Mouse (Mus musculus): ENCODE results near the gene Ly6g6e. TPM values are rescaled to one million over a fixed set of nuclear protein-coding genes. Genes with fewer than 3 reads are reported as not detected.
A peak's percentile ranks its signal among the peaks of the same experiment; 100 is the strongest.

Ly6g6e gene
- polyA plus RNA-seq, 1 experiment from 2014 or later: 0.23 TPM

- peak overlapping the region; percentile 76 for H3K4me2 ChIP-seq
- H3K27ac ChIP-seq: no peak overlapping the region
- 19% methylated on average over 10 of the region's 10 CpGs for whole genome bisulfite sequencing (ENCODE audit: insufficient replicate concordance)
- H3K9me3 ChIP-seq (replicated peaks): no peaks in the 10 kb centered on the region
- H3K9ac ChIP-seq: no peak overlapping the region
- no peak for ATAC-seq
- H3K4me1 ChIP-seq: peaks cover 52% of the 10 kb centered on the region
- H3K36me3 ChIP-seq: peaks cover 12% of the 10 kb centered on the region; the same call in 1 of the 2 replicates
- H3K27me3 ChIP-seq (replicated peaks): peaks cover 77% of the 10 kb centered on the region
- H3K4me3 ChIP-seq: peak overlapping the region; percentile 50
Measured at GRCm38 (mm10) chr17:35064378-35064877, 12.3 kb upstream of the Ly6g6e start.

DNA sequence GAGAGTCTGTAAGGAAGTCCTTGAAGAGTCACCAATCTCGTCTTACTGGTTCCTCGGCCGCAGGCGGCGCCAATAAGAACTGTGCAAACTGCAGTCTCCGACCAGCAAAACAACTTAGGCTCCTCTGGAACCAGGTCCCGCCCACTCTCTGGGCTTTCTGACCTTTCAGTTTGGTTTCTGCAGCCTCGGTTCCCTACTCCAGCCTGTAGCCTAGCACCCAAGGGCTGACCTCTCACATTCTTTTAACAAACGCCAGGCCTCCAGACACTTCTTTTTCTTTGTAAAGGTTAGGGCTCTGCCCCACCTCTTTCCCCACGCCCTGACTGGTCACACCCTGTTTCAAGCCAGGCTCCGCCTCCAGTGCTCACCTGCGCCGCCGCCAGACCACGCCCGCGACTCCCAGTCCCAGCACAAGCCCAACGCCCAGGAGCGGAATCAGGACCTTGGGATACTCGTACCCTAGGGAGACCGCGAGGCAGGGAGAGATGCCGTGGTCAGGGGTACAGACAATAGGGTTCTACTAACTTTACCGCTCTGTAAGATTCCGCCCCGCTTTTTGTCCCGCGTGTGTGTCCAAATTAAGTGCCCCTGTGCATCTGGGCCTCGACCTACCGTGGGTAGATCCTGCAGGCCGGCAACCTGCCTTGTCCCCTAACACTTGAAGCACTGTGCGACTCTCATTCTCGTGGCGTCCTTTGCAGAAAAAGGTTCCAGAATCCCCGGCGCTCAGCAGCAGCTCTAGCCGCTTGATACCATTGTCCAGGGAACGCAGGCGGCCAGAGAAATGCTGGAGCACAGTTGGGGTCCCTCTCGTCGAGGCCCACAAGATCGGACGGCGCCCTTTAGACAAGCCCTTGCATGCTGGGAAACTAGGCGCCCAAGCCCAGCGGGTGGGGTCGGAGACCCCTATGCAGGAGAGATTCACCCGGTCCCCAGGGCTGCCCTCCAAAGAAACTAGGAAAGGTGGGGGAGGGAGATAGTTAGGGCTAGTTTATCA, 11.5 kb upstream of the Ly6g6e start, which contains the start of gene Ly6g6c:
Ly6g6c (plus strand) TSS at position 438 of the 997 bp plus-strand sequence.
- peaks cover 43% of the 10 kb centered on the region for H3K4me1 ChIP-seq
- peak within 1 kb of the TSS; percentile 76 for H3K4me2 ChIP-seq
- H3K9me3 ChIP-seq (replicated peaks): no peaks in the 10 kb centered on the region
- 2% methylated on average over 48 of the region's 48 CpGs for WGBS (ENCODE audit: insufficient replicate concordance)
- H3K27me3 ChIP-seq (replicated peaks): peaks cover 78% of the 10 kb centered on the region
- peak within 1 kb of the TSS; percentile 50 for H3K4me3 ChIP-seq
- no peak within 1 kb of the TSS; the same call in 1 of the 2 replicates for H3K27ac ChIP-seq
- peak within 1 kb of the TSS; percentile 44 for H3K9ac ChIP-seq
- ATAC-seq: peak; percentile 39
- H3K36me3 ChIP-seq: peaks cover 12% of the 10 kb centered on the region; the same call in 1 of the 2 replicates

DNA sequence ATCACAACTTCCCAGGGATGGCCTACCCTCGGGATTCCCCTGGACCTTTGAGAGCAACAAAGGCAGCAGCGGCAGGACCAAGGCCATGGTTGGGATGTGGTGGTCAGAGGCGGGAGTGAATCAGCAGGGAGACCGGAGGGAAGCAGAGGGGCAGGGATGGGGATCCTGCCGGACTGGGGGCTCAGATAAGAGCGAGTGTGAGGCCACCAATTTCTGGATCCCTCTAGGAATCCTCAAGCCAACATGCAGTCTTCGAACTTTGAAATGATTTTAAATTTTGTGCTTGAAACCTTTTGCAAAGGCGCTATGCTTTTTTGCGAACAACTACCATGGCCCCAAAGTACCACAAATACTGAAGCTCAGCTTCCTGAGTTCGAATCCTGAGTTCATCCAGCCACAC, 10.6 kb upstream of the Ly6g6e start, which contains the start of gene Mpig6b:
Mpig6b (minus strand) TSS at position 101 of the 400 bp plus-strand sequence.
- no peak for ATAC-seq
- Histone ChIP-seq H3K9me3 (replicated peaks) (no peaks in the 10 kb centered on the region), H3K27me3 (replicated peaks) (peaks cover 77% of the 10 kb centered on the region), H3K4me1 (peaks cover 35% of the 10 kb centered on the region), H3K27ac (no peak within 1 kb of the TSS; the same call in 1 of the 2 replicates), H3K4me2 (peak within 1 kb of the TSS; percentile 76), H3K9ac (peak within 1 kb of the TSS; percentile 44), H3K4me3 (peak within 1 kb of the TSS; percentile 50), H3K36me3 (peaks cover 7% of the 10 kb centered on the region; the same call in 1 of the 2 replicates)
- 34% methylated on average over 10 of the region's 10 CpGs for WGBS (ENCODE audit: insufficient replicate concordance)

DNA sequence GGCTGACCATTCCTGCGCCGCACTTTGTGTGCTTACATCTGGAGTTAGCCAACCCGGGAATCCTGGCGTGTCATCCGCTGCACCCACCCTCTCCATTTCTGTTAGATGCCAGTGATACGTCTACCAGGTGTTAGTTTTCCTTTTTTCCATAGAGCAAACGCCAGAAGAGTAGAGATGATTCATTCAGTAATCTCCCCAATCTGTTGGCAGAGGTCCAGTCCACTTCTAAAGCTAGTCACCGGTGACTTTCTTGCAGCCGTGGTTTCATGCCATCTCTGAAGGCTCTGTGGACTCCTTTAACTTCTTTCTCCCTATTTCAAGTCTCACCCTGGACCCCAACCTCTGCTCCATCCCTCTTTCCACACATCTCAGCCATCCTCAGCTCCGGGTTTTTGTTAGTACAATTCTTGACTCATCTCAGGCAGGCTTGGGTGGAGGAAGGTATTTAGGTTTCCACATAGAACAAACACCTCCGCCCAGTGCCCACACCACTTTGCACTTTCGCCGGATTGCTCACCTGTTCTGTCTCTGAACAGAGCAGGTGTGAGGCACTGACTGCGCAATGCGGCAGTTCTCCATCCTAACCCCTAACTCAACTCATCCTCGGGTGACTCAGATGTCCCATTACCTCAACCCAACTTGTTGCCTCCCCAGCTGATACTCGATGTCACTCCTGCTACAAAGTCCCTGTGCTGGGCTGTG, 8.3 kb upstream of the Ly6g6e start:
- Histone ChIP-seq H3K27me3 (replicated peaks) (peaks cover 67% of the 10 kb centered on the region), H3K9ac (no peak overlapping the region), H3K36me3 (no peaks in the 10 kb centered on the region), H3K4me1 (peaks cover 28% of the 10 kb centered on the region), H3K4me3 (no peak overlapping the region), H3K4me2 (no peak overlapping the region), H3K27ac (no peak overlapping the region), H3K9me3 (replicated peaks) (no peaks in the 10 kb centered on the region)
- 67% methylated on average over 17 of the region's 17 CpGs for WGBS (ENCODE audit: insufficient replicate concordance)
- ATAC-seq: no peak

GRCm38 (mm10) chr17:35070556-35071229, 6.0 kb upstream of the Ly6g6e start:
- H3K27me3 ChIP-seq (replicated peaks): peaks cover 58% of the 10 kb centered on the region
- no peak for ATAC-seq
- H3K4me1 ChIP-seq: peaks cover 14% of the 10 kb centered on the region
- no peak overlapping the region for H3K4me2 ChIP-seq
- no peaks in the 10 kb centered on the region for H3K36me3 ChIP-seq
- WGBS (ENCODE audit: insufficient replicate concordance): 45% methylated on average over 6 of the region's 6 CpGs
- H3K9me3 ChIP-seq (replicated peaks): no peaks in the 10 kb centered on the region
- no peak overlapping the region; the same call in 1 of the 2 replicates for H3K9ac ChIP-seq
- no peak overlapping the region for H3K27ac ChIP-seq
- H3K4me3 ChIP-seq: no peak overlapping the region

GRCm38 (mm10) chr17:35071454-35071853, 5.2 kb upstream of the Ly6g6e start:
- Histone ChIP-seq H3K36me3 (no peaks in the 10 kb centered on the region), H3K9me3 (replicated peaks) (no peaks in the 10 kb centered on the region), H3K4me3 (no peak overlapping the region), H3K27ac (no peak overlapping the region), H3K9ac (no peak overlapping the region), H3K4me2 (no peak overlapping the region), H3K4me1 (peaks cover 13% of the 10 kb centered on the region), H3K27me3 (replicated peaks) (peaks cover 54% of the 10 kb centered on the region)
- 73% methylated on average over 9 of the region's 9 CpGs for WGBS (ENCODE audit: insufficient replicate concordance)
- ATAC-seq: no peak

- H3K36me3 ChIP-seq: no peaks in the 10 kb centered on the region
- ATAC-seq: no peak
- no peak overlapping the region for H3K4me2 ChIP-seq
- H3K9ac ChIP-seq: no peak overlapping the region
- no peak overlapping the region for H3K27ac ChIP-seq
- H3K9me3 ChIP-seq (replicated peaks): no peaks in the 10 kb centered on the region
- WGBS (ENCODE audit: insufficient replicate concordance): 24% methylated on average over 17 of the region's 17 CpGs
- peaks cover 36% of the 10 kb centered on the region for H3K4me1 ChIP-seq
- no peak overlapping the region for H3K4me3 ChIP-seq
- H3K27me3 ChIP-seq (replicated peaks): peaks cover 46% of the 10 kb centered on the region
Measured at GRCm38 (mm10) chr17:35074097-35074496, 2.6 kb upstream of the Ly6g6e start.

- H3K9ac ChIP-seq: no peak overlapping the region
- no peaks in the 10 kb centered on the region for H3K9me3 ChIP-seq (replicated peaks)
- no peak for ATAC-seq
- H3K36me3 ChIP-seq: no peaks in the 10 kb centered on the region
- peak overlapping the region; percentile 30; the same call in 1 of the 2 replicates for H3K4me2 ChIP-seq
- WGBS (ENCODE audit: insufficient replicate concordance): 38% methylated on average over 2 of the region's 2 CpGs
- no peak overlapping the region for H3K4me3 ChIP-seq
- H3K27me3 ChIP-seq (replicated peaks): peaks cover 40% of the 10 kb centered on the region
- peaks cover 60% of the 10 kb centered on the region for H3K4me1 ChIP-seq
- H3K27ac ChIP-seq: 0 out of 2 replicates have a peak overlapping the region, but pooled peaks have one; percentile 2
Measured at GRCm38 (mm10) chr17:35077285-35077684, 583 bp downstream of the Ly6g6e start.

DNA sequence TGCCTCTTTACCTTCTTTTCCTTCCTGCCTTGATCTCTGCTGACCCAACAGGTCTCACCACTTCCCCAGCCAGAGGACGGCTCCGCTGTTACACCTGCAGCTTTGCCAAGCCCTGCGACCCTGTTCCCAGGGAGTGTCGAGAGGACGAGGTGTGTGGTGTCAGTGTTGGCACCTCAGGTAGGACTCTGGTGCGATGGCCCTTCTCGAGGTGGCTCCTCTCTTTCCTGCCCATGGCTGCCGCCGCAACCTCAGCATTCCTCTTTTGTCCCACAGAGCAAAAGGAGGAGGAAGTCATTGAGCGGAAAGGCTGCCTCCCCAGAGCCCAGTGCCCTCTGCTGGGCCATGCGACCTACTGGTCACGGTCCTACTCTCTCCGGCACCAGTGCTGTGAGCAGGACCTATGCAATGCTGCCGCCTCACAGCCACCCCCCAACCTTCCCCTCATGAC, 1.1 kb downstream of the Ly6g6e start, which contains the start of gene Ly6g6d:
Ly6g6d (minus strand) TSS at position 280 of the 448 bp plus-strand sequence.
- Histone ChIP-seq H3K4me3 (no peak within 1 kb of the TSS), H3K9me3 (replicated peaks) (no peaks in the 10 kb centered on the region), H3K4me1 (peaks cover 60% of the 10 kb centered on the region), H3K36me3 (no peaks in the 10 kb centered on the region), H3K27me3 (replicated peaks) (peaks cover 40% of the 10 kb centered on the region), H3K9ac (no peak within 1 kb of the TSS; the same call in 1 of the 2 replicates), H3K27ac (peak within 1 kb of the TSS; percentile 83; the same call in 1 of the 2 replicates), H3K4me2 (peak within 1 kb of the TSS; percentile 30)
- 19% methylated on average over 14 of the region's 14 CpGs for WGBS (ENCODE audit: insufficient replicate concordance)
- no peak for ATAC-seq

DNA sequence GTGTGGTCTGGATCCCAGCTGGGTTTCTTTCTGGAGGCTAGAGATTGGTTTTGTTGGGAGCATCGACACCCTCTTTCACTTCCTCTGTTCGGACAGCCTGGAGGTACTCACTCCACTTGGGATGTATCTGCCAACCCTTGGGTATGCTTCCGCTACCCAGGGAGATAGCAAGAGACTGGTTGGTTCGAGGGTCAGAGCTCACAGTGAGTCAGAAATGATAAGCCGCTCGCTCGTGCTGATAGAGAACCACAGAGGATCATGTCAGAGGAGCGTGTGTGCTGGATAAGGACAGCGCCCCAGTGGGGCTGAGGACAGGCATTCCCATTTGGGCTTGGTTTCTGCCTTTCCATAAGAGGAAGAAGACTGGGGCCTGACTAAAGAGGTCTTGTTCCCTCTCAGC, 3.1 kb downstream of the Ly6g6e start:
- peak overlapping the region; percentile 70 for H3K4me2 ChIP-seq
- ATAC-seq: peak; percentile 97

DNA sequence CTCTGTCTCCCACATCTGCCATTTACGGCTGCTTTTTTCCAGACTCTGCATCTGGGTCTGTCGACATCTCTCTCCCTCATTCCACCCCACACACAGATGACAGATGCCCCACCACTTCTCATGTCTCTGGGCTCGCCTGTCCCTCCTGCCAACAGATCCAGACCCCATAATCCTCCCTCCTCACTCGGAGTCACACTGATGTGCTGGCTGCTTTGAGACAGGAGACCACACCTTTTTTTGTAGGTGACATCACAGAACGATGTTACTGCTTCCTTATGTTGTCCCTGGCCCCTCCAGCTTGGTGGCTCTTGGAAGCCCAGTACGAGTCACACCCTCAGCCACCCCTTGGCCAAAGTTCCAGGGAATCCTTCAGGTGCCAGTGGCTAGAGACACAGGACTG, 3.5 kb downstream of the Ly6g6e start:
- peak overlapping the region; percentile 62 for H3K9ac ChIP-seq
- H3K4me2 ChIP-seq: peak overlapping the region; percentile 70
- H3K4me1 ChIP-seq: peaks cover 62% of the 10 kb centered on the region
- no peaks in the 10 kb centered on the region for H3K36me3 ChIP-seq
- H3K9me3 ChIP-seq (replicated peaks): no peaks in the 10 kb centered on the region
- peak overlapping the region; percentile 29 for H3K4me3 ChIP-seq
- WGBS (ENCODE audit: insufficient replicate concordance): 20% methylated on average over 6 of the region's 6 CpGs
- H3K27ac ChIP-seq: peak overlapping the region; percentile 83
- ATAC-seq: peak; percentile 50
- peaks cover 27% of the 10 kb centered on the region for H3K27me3 ChIP-seq (replicated peaks)

More for the DNA sequence above, 3.1 kb downstream of the Ly6g6e start:
- H3K27me3 ChIP-seq (replicated peaks): peaks cover 31% of the 10 kb centered on the region
- 6% methylated on average over 9 of the region's 9 CpGs for WGBS (ENCODE audit: insufficient replicate concordance)
- peak overlapping the region; percentile 83 for H3K27ac ChIP-seq
- H3K4me1 ChIP-seq: peaks cover 57% of the 10 kb centered on the region
- no peaks in the 10 kb centered on the region for H3K9me3 ChIP-seq (replicated peaks)
- H3K4me3 ChIP-seq: peak overlapping the region; percentile 29
- H3K9ac ChIP-seq: peak overlapping the region; percentile 62
- H3K36me3 ChIP-seq: no peaks in the 10 kb centered on the region

All from liver, embryonic 12.5 days (tissue).